Mouse (Mus musculus) cerebellum, postnatal 10 days (tissue): Measurements from ENCODE around the gene Irs4.

ENCODE experiments used
- DNase-seq, 2 experiments: peaks; one replicate each; pipeline ENCODE4 v3.0.0; 2021; ENCODE audit warnings: mixed read lengths in 2 of 2

The Irs4 gene

GRCm38 (mm10) chrX:141724937-141725918, at the start of gene Irs4:
Gene Irs4, minus strand, starts transcription at chrX:141725263.
- DNase-seq: peak; percentile 35 to 38

GRCm38 (mm10) chrX:141750360-141750759, 25.3 kb upstream of the Irs4 start:
- no peak for DNase-seq

GRCm38 (mm10) chrX:141729570-141729969, 4.5 kb upstream of the Irs4 start:
- no peak for DNase-seq

GRCm38 (mm10) chrX:141724391-141724891, 622 bp downstream of the Irs4 start:
- DNase-seq: peak; percentile 12 to 16

- DNase-seq: peak; percentile 16 to 25
Measured at GRCm38 (mm10) chrX:141723936-141724335, 1.1 kb downstream of the Irs4 start.

GRCm38 (mm10) chrX:141721725-141722124, 3.3 kb downstream of the Irs4 start:
- peak; percentile 34 to 52 for DNase-seq
